Mouse (Mus musculus) lung, postnatal 4 days (tissue): ENCODE measurements around the gene Coq9.
"Not testable (repeated sequence)": the region's sequence is repeated elsewhere in the genome, so short reads cannot be mapped to it uniquely, and the experiment has no call there.

Experiments used
- DNase-seq, 2 experiments: peaks; one replicate each; pipeline ENCODE4 v3.0.0; 2021

Coq9 gene

DNA sequence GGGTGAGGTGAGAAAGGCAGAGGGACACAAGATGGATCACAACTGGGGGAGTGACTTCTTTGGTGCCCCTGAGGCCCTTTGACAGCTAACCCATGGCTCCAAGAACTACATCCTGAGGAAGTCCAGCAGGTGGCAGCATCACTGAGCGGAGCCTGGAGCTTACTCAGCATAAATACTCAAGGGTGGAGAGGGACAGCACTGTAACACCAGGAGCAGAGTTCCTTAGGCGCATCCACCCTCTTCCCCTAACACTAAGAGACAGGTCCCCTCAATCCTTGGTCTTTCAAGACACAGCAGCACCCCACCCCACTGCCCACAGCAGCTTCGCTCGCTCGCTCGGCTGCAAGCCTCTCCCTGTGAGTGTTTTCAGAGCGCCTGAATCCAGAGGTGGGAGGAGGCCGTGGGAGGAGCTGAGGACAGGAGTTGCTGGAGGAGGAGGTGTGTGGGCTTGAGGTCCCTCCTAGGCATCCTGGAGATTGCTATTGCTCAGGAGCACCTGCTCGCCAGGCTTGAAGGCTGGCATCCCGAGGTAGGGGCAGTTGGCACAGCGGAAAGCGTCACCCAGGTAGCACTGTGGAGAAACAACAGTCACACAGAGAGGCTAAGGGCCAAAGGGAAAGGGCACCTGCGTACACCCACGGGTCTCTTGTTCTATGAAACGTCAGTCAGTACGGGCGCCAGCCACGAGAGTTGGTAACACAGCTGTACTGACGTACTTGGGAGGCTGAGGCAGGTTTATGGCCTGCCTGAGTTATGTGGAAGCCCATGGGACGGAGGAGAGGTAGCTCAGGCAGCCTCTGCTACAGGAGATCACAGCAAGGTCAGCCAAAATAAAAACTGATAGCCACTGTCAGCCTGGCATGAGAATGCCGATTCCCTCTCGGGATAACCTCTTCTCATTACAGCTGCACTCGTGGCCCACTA lies 15.2 kb upstream of the Coq9 start:
- DNase-seq = peak; percentile 64 to 68

DNA sequence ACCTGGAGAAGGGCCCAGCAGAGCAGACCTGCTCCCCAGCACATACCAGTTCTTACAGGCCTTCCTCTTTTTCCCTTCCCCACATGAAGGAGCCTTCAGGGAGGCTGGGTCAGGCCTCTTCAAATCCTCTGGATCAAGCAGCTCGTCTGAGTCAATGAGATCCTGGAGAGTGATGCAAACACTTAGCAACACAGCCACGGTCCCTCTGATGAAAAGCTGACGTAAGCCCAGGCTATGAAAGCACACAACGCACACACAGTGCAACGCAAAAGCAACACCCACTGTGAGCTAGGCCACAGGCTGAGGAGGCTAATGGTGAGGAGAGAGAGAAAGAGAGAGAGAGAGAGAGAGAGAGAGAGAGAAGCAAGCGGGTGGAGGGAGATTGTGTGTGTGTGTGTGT lies 13.0 kb upstream of the Coq9 start:
- no peak for DNase-seq

- DNase-seq = no peak
Measured at GRCm38 (mm10) chr8:94826210-94826609, 11.9 kb upstream of the Coq9 start.

- no peak for DNase-seq
Measured at GRCm38 (mm10) chr8:94828284-94828683, 9.8 kb upstream of the Coq9 start.

DNA sequence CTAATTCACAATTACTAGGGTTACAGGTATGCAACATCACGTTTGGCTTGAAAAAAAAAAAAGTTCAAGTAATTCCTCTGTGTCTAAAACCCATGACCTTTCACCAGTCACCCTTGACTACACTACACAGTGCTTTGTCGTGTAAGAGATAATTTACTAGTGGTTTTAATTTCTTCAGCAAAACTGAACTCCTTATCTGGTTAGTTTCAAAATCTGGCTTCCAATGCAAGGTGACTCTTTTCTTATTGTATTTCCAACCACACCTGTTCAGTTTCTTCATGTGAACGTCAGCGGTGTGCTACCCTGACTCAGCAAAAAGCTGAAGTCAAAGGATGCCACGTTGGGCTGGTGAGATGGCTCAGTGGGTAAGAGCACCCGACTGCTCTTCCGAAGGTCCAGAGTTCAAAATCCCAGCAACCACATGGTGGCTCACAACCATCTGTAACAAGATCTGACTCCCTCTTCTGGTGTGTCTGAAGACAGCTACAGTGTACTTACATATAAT lies 4.2 kb upstream of the Coq9 start:
- DNase-seq = not testable (repeated sequence)

DNA sequence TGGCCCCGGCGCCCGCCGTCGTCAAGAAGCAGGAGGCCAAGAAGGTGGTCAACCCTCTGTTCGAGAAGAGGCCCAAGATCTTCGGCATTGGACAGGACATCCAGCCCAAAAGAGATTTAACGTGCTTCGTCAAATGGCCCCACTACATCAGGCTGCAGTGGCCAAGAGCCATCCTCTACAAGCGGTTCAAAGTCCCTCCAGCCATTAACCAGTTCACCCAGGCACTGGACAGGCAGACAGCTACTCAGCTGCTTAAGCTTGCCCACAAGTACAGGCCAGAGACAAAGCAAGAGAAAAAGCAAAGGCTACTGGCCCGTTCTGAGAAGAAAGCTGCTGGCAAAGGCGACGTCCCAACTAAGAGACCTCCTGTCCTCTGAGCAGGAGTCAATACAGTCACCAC lies 2.4 kb upstream of the Coq9 start:
- DNase-seq = not testable (repeated sequence)

DNA sequence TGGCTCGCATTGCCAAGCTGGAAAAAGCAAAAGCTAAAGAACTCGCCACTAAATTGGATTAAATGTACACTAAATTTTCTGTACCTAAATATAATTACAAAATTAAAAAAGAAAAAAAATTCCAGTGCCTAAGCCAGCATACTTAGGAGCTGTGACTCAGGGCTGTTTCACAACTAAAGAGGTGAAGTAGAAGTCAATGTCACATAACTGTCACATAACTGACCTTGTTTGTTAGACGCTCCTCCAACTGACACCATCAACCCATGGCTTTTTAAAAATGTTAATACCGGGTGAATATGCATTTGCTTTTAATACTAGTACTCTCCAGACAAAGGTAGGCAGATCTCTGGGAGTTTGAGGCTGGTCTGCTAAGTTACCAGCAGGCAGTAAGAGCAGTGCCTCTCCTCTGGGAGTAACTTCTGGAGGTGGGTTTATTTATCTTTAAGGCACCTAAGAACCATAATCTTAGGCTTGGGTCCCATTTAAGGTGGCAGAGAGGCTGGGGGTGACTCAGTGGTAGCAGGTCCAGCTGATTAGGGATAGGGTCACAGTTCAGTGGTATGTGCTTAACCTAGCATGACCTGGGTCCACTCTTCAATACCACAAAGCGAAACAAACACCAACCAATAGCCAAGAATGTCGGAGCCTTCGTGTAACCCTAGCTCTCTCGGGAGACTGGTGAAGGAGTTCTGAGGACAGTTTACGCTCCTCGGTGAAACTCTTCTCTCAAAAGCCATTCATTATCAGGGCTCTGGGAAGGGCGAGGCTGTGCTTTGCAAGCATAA lies 1.5 kb upstream of the Coq9 start:
- DNase-seq = no peak

- DNase-seq = peak; percentile 77
Measured at GRCm38 (mm10) chr8:94838600-94838999, 479 bp downstream of the Coq9 start.

GRCm38 (mm10) chr8:94841183-94841582 lies 3.1 kb downstream of the Coq9 start:
- DNase-seq = no peak

GRCm38 (mm10) chr8:94850049-94850448 lies 11.9 kb downstream of the Coq9 start:
- no peak for DNase-seq

GRCm38 (mm10) chr8:94854761-94855160 lies 16.6 kb downstream of the Coq9 start:
- not testable (repeated sequence) for DNase-seq

- no peak for DNase-seq
Measured at GRCm38 (mm10) chr8:94857011-94857345, 18.9 kb downstream of the Coq9 start.

DNA sequence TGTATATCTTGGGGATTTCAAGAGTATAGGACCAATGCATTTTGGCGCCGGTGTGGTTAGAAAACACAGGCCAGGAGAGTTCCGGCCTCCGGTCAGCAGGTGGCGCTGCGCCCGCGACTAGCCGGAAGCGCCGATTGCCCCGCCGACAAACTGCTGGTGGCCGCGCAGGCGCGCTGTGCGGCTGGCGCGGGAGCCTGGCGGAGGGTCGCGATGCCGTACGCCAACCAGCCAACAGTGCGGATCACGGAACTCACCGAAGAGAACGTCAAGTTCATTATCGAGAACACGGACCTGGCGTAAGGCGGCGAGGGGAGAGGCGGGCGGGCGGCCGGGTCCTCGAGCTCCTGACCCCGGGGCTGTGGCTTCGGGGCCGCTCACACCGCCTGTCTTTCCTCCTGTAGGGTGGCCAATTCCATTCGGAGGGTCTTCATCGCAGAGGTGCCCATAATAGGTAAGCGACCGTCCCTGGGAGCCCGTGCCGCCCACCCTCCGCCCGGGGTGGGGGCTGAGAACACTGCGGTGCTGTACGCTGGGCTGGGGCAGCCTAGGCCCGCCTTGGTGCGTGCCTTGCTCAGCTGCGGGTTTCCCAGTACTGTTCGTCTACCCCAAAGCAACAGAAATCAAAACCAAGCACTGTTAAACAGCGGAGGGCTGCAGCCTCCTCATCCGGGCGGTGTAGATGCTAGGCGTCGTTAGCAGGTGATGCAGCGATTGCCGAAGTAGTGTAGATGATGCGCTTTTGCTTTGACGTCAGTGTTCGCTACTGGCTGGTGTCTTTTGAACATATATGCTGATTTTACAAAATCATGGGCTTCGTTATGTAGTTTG lies 19.4 kb downstream of the Coq9 start, which contains the start of gene Polr2c:
Gene Polr2c, plus strand, starts transcription at position 105 of the 828 bp plus-strand sequence.
- DNase-seq = peak; percentile 90 to 93

DNA sequence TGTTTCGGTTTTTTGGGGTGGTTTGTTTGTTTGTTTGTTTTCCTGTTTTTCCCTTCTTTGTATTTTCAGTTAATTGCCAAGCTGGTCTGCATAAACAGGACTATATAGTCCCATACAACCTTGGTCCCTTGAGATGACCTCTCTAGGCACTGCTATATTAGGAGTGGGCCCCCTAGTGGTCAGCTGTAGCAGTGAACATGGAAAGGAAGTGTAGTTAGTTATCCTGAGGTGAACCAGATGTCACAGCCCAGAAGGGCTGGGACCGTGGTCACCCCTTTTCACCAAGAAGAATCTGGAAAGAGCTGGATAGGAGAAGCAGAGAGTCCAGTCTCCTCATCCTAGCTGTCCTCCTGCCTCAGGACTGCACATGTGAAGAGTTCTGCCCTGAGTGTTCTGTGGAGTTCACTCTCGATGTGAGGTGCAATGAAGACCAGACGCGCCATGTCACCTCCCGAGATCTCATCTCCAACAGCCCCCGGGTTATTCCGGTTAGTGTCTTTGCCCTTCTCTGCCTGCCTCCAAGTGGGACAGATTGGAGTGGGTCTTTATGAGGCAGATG lies 23.3 kb downstream of the Coq9 start:
- peak; percentile 41 to 79 for DNase-seq

GRCm38 (mm10) chr8:94862487-94863220 lies 24.5 kb downstream of the Coq9 start:
- DNase-seq = peak; percentile 32 to 68

- DNase-seq = peak in 1 of 2 experiments; percentile 23
Measured at GRCm38 (mm10) chr8:94863897-94864673, 26.0 kb downstream of the Coq9 start.

DNA sequence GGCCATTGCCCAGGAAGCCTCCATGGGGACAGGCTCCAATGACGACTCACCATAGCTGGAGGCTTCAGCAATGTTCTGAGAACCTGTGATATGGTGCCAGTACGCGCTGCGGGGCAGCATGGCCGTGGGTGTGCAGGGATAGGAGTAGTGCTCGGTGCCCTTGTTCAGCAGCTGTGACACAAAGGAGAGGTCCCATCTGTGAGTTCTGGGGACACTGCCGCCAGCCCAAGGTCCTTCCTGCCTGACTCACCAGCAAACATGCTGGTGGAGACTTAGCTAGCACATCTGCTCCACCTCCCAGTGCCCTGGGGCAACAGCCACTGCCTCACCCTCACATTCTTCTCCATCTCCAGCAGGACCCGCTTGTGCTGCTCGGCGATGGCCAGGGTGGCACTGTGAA lies 27.2 kb downstream of the Coq9 start:
- no peak for DNase-seq

GRCm38 (mm10) chr8:94866921-94867320 lies 28.8 kb downstream of the Coq9 start:
- no peak for DNase-seq

DNA sequence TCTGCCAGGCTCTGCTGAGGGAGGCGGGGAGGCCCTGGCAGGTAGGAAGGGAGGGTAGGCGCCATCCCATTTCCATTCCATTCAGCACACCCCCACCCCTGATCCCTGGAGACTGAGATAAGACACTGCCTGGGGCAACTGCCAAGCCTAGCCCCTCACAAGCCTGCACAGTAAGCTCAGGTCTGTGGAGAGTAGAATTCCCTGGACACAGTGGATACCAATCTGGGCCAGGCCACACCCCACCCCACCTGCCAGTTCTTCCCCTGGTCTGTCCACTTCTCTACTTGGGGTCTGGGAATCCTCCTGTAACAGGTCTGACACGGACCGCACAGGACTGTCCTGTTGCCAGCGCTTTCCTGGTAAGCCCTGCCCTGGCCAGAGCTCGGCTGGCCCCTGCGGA lies 31.0 kb downstream of the Coq9 start:
- DNase-seq = peak in 1 of 2 experiments; percentile 47

- no peak for DNase-seq
Measured at GRCm38 (mm10) chr8:94870003-94870402, 31.9 kb downstream of the Coq9 start.
